ENCODE assay signal across 30 mouse cellular contexts in genomic region chr9:22453501-22453924, GRCm38 (mm10). TPM values are rescaled to one million over a fixed set of nuclear protein-coding genes. Genes with fewer than 3 reads are reported as not detected.
DNase-seq lines count a peak whose midpoint lies in the region; ATAC-seq and TF ChIP-seq lines count a peak whose summit lies in the region.
"Had no signal": no experiment of that assay in that cellular context is flagged by ENCODE, and none has a peak within 500 bp of the region (broad histone marks: within the 10 kb centered on the region; RNA-seq: fewer than 3 reads in every experiment).

No protein-coding gene starts in this region.

- no peaks in the 10 kb centered on the region for H3K9me3 ChIP-seq in intestine, embryonic 15.5 days
- no peaks in the 10 kb centered on the region for H3K9me3 ChIP-seq in intestine, embryonic 16.5 days (ENCODE audit: control insufficient read depth, low read length)
- H3K9me3 ChIP-seq in liver, postnatal 0 days (ENCODE audit: low read length) = no peaks in the 10 kb centered on the region
- H3K9me3 ChIP-seq: heart, embryonic 10.5 days; hindbrain, embryonic 12.5 days; megakaryocyte, embryonic 14.5 days; midbrain, embryonic 15.5 days; neural tube, embryonic 15.5 days had no signal

- H3K36me3 ChIP-seq in intestine, embryonic 15.5 days = peaks cover 52% of the 10 kb centered on the region
- peaks cover 27% of the 10 kb centered on the region for H3K36me3 ChIP-seq in intestine, embryonic 16.5 days (ENCODE audit: control insufficient read depth, insufficient read depth, low read length)
- peaks cover 71% of the 10 kb centered on the region for H3K36me3 ChIP-seq in liver, postnatal 0 days (replicated peaks; ENCODE audit: insufficient read depth, low read length)

- no peak overlapping the region for H3K4me3 ChIP-seq in intestine, embryonic 15.5 days (replicated peaks)
- H3K4me3 ChIP-seq in intestine, embryonic 16.5 days (ENCODE audit: low read length) = no peak overlapping the region
- H3K4me3 ChIP-seq in liver, postnatal 0 days (ENCODE audit: low read depth, low read length) = no peak overlapping the region
- H3K4me3 ChIP-seq in left cerebral cortex, adult 2 months = no peak overlapping the region
- H3K4me3 ChIP-seq: heart, embryonic 10.5 days; hindbrain, embryonic 12.5 days; megakaryocyte, embryonic 14.5 days; midbrain, embryonic 15.5 days; neural tube, embryonic 15.5 days had no signal

- intact Hi-C loops in left cerebral cortex, postnatal 36 days (cut with DNase I) = no loop called here
- intact Hi-C loops in left cerebral cortex, adult 2 months (cut with DNase I) = no loop called here

- no peaks in the 10 kb centered on the region for H3K27me3 ChIP-seq in intestine, embryonic 15.5 days (replicated peaks)
- H3K27me3 ChIP-seq in intestine, embryonic 16.5 days (replicated peaks; ENCODE audit: control insufficient read depth, insufficient read depth, low read length) = no peaks in the 10 kb centered on the region
- no peaks in the 10 kb centered on the region for H3K27me3 ChIP-seq in liver, postnatal 0 days (ENCODE audit: insufficient read depth, low read length)
- H3K27me3 ChIP-seq: hindbrain, embryonic 12.5 days; megakaryocyte, embryonic 14.5 days; midbrain, embryonic 15.5 days; neural tube, embryonic 15.5 days had no signal

- no peak for TF ChIP-seq CTCF in liver, postnatal 0 days (IDR thresholded peaks at IDR 0.05; ENCODE audit: low read depth)
- TF ChIP-seq CTCF in left cerebral cortex, adult 2 months (IDR thresholded peaks at IDR 0.05) = no peak

- DNase-seq in liver = peak; percentile 62
- no peak for DNase-seq in liver, postnatal 0 days
- no peak for DNase-seq in urinary bladder, postnatal 36 days (ENCODE audit: low spot score in 2 of 2)
- DNase-seq in left cerebral cortex, postnatal 36 days (ENCODE audit: low spot score in 2 of 2) = no peak
- no peak for DNase-seq in left cerebral cortex, adult 2 months (ENCODE audit: extremely low spot score in 1 of 2, low spot score in 2 of 2)
- no peak for DNase-seq in thymus, adult 18-20 months
- DNase-seq: adrenal gland, postnatal 25 days; cerebellum, adult 2 months; cerebellum, postnatal 36 days; forebrain, postnatal 0 days; kidney, postnatal 4 days; right cerebral cortex, postnatal 14 days; thymus, postnatal 4 days had no signal

- TF ChIP-seq EP300 in liver, postnatal 0 days (IDR thresholded peaks at IDR 0.05; ENCODE audit: low read depth) = peak; percentile 95

- 88% methylated on average over 10 of the region's 10 CpGs for WGBS in intestine, embryonic 15.5 days
- WGBS in intestine, embryonic 16.5 days = 92% methylated on average over 10 of the region's 10 CpGs
- 60% methylated on average over 10 of the region's 10 CpGs for WGBS in liver, postnatal 0 days (ENCODE audit: insufficient replicate concordance)

- 0 out of 2 replicates have a peak, but pooled peaks have one; percentile 31 for ATAC-seq in intestine, embryonic 15.5 days
- ATAC-seq in intestine, embryonic 16.5 days = no peak
- peak; percentile 88 for ATAC-seq in liver, postnatal 0 days
- ATAC-seq: CD4-positive, CD25-positive, alpha-beta regulatory T cell, adult 4 months; forebrain, postnatal 0 days; midbrain, embryonic 15.5 days had no signal

- H3K4me1 ChIP-seq in intestine, embryonic 15.5 days (replicated peaks) = no peaks in the 10 kb centered on the region
- H3K4me1 ChIP-seq in intestine, embryonic 16.5 days (ENCODE audit: control insufficient read depth, insufficient read depth, low read length) = no peaks in the 10 kb centered on the region
- H3K4me1 ChIP-seq in liver, postnatal 0 days (ENCODE audit: insufficient read depth) = peaks cover 3% of the 10 kb centered on the region; the same call in 1 of the 2 replicates
- H3K4me1 ChIP-seq: heart, embryonic 10.5 days; hindbrain, embryonic 12.5 days; midbrain, embryonic 15.5 days; neural tube, embryonic 15.5 days had no signal

- H3K9ac ChIP-seq in intestine, embryonic 15.5 days = no peak overlapping the region
- H3K9ac ChIP-seq in intestine, embryonic 16.5 days (ENCODE audit: low read depth, low read length) = no peak overlapping the region
- no peak overlapping the region for H3K9ac ChIP-seq in liver, postnatal 0 days (replicated peaks)
- H3K9ac ChIP-seq: forebrain, postnatal 0 days; hindbrain, embryonic 12.5 days; midbrain, embryonic 15.5 days; neural tube, embryonic 15.5 days had no signal

- H3K27ac ChIP-seq in intestine, embryonic 15.5 days = no peak overlapping the region
- H3K27ac ChIP-seq in intestine, embryonic 16.5 days (ENCODE audit: low read length) = no peak overlapping the region
- H3K27ac ChIP-seq in liver, postnatal 0 days (ENCODE audit: low read depth) = no peak overlapping the region
- H3K27ac ChIP-seq in left cerebral cortex, adult 2 months = no peak overlapping the region
- H3K27ac ChIP-seq: heart, embryonic 10.5 days; hindbrain, embryonic 12.5 days; midbrain, embryonic 15.5 days; neural tube, embryonic 15.5 days had no signal

- no peak overlapping the region for H3K4me2 ChIP-seq in intestine, embryonic 15.5 days (replicated peaks)
- H3K4me2 ChIP-seq in intestine, embryonic 16.5 days (ENCODE audit: low read depth, low read length) = no peak overlapping the region
- no peak overlapping the region for H3K4me2 ChIP-seq in liver, postnatal 0 days (ENCODE audit: low read depth, low read length)
- H3K4me2 ChIP-seq: hindbrain, embryonic 12.5 days; midbrain, embryonic 15.5 days; neural tube, embryonic 15.5 days had no signal

RNA-seq across cellular contexts. Expression of gene Gm17545, which starts 0.6 kb away (rescaled TPM):
- polyA plus RNA-seq in intestine, embryonic 15.5 days (2015; fragmentation: Nextera tagmentation; extraction: Ambion mirVana) = not detected in 2 replicates
- not detected in 2 replicates for polyA plus RNA-seq in intestine, embryonic 16.5 days (2015; fragmentation: Nextera tagmentation; extraction: Ambion mirVana)
- not detected in 2 replicates for polyA plus RNA-seq in liver, postnatal 0 days (2015; fragmentation: Nextera tagmentation; extraction: Ambion mirVana)
- total RNA-seq in left cerebral cortex, postnatal 36 days (2021) = not detected
- not detected for total RNA-seq in left cerebral cortex, adult 2 months (2021)
- total RNA-seq: adrenal gland, postnatal 25 days; ES-E14; forebrain, postnatal 0 days; gastrocnemius, postnatal 4 days; layer of hippocampus, postnatal 10 days; left cerebral cortex, postnatal 14 days had no signal
- polyA plus RNA-seq: CD4-positive, CD25-positive, alpha-beta regulatory T cell, adult 4 months; cerebellum, adult 2 months; forebrain, postnatal 0 days; heart, embryonic 10.5 days; heart, postnatal 0 days; hindbrain, embryonic 12.5 days; kidney, embryonic 14.5 days; limb, embryonic 14.5 days; lung, embryonic 16.5 days; midbrain, embryonic 15.5 days; neural tube, embryonic 15.5 days; spleen, adult 2 months had no signal

RNA-seq across cellular contexts. Expression of gene Rp9, which starts 16.0 kb away (rescaled TPM):
- 70.1 and 73.2 TPM in 2 replicates for polyA plus RNA-seq in intestine, embryonic 15.5 days (2015; fragmentation: Nextera tagmentation; extraction: Ambion mirVana)
- polyA plus RNA-seq in intestine, embryonic 16.5 days (2015; fragmentation: Nextera tagmentation; extraction: Ambion mirVana) = 58.3 and 58.4 TPM in 2 replicates
- 42.2 and 47.9 TPM in 2 replicates for polyA plus RNA-seq in liver, postnatal 0 days (2015; fragmentation: Nextera tagmentation; extraction: Ambion mirVana)
- 10 to 100 TPM; 43.4 to 43.5 TPM for total RNA-seq in left cerebral cortex, postnatal 36 days (2021)
- 10 to 100 TPM; 39.5 to 44.5 TPM for total RNA-seq in left cerebral cortex, adult 2 months (2021)

RNA-seq across cellular contexts. Expression of gene Bbs9, which starts 22.0 kb away (rescaled TPM):
- 11.8 and 13.1 TPM in 2 replicates for polyA plus RNA-seq in intestine, embryonic 15.5 days (2015; fragmentation: Nextera tagmentation; extraction: Ambion mirVana)
- 11.8 and 12.6 TPM in 2 replicates for polyA plus RNA-seq in intestine, embryonic 16.5 days (2015; fragmentation: Nextera tagmentation; extraction: Ambion mirVana)
- 1.6 and 1.8 TPM in 2 replicates for polyA plus RNA-seq in liver, postnatal 0 days (2015; fragmentation: Nextera tagmentation; extraction: Ambion mirVana)
- 10 to 100 TPM; 36.7 to 37.6 TPM for total RNA-seq in left cerebral cortex, postnatal 36 days (2021)
- 10 to 100 TPM; 27.7 to 29.5 TPM for total RNA-seq in left cerebral cortex, adult 2 months (2021)

RNA-seq across cellular contexts. Expression of gene 9530077C05Rik, which starts 42.2 kb away (rescaled TPM):
- 2.9 and 4.4 TPM in 2 replicates for polyA plus RNA-seq in intestine, embryonic 15.5 days (2015; fragmentation: Nextera tagmentation; extraction: Ambion mirVana)
- 3.0 and 3.4 TPM in 2 replicates for polyA plus RNA-seq in intestine, embryonic 16.5 days (2015; fragmentation: Nextera tagmentation; extraction: Ambion mirVana)
- 1.2 and 1.6 TPM in 2 replicates for polyA plus RNA-seq in liver, postnatal 0 days (2015; fragmentation: Nextera tagmentation; extraction: Ambion mirVana)
- total RNA-seq in left cerebral cortex, postnatal 36 days (2021) = 1 to 10 TPM; 6.9 to 7.9 TPM
- total RNA-seq in left cerebral cortex, adult 2 months (2021) = 10 to 100 TPM in 1 of 2 experiments, 1 to 10 TPM in 1; 7.0 to 10.0 TPM
